Mouse (Mus musculus): ENCODE measurements around the gene Tab1.

DNA sequence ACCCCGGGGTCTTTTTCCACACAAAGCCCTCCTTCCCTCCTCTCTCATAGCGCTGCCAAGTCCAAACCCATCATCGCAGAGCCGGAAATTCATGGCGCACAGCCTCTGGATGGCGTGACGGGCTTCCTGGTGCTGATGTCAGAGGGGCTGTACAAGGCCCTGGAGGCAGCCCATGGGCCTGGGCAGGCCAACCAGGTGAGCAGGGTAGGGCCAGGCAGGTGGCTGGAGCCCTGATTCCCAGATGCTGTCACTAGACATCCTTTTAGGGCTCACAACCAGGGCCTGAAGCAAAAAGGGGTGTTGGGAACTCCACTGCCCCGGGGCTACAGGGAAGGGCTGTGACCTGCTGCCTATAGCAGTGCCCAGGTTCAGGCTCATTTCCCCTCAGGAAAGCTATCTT lies 22.8 kb downstream of the Tab1 start:
- TF ChIP-seq POLR2A (IDR thresholded peaks at IDR 0.05; ENCODE audit: control insufficient read depth, low read depth, low read length) (no peak), CTCF (IDR thresholded peaks at IDR 0.05; ENCODE audit: control insufficient read depth, insufficient read depth, insufficient replicate concordance, low read depth, low read length) (no peak)

Measured in testis, adult 2 months (tissue).